Mouse (Mus musculus): ENCODE results near the gene Cacnb4.

The Cacnb4 gene

GRCm38 (mm10) chr2:52647255-52647998 lies 29.2 kb downstream of the Cacnb4 start:
- peak; percentile 53 to 73 for DNase-seq

- DNase-seq, result no peak
Observed at GRCm38 (mm10) chr2:52643657-52644056, 33.0 kb downstream of the Cacnb4 start.

- no peak for DNase-seq
Observed at GRCm38 (mm10) chr2:52639530-52639875, 37.1 kb downstream of the Cacnb4 start.

DNA sequence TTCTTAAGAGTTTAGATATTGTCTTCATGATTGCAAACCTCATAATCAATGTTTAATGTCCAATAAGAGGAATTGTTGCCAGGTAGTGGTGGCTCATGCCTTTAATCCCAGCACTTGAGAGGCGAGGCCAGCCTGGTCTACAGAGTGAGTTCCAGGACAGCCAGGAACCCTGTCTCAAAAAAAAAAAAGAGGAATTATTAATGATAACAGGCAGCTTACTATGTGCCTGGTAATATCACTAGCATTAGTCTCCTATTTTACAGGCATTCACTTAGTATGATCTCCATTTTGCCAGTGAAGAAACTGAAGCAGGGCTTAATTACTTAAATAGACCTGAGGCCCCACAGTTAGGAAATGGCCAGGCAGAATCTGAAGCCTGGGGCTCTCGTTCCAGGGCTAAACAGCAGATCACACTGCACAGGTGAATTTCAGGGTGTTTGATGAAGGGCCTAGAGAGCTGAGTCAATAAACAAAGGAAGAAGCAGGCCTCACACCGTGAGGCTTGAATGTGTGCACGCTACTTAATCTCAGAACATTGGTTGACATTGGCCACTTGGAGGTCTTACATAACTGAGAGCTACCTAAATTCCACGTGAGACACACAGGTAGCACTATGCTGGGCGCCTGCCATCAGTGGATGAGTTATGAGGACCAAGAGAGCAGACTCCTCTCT lies 37.6 kb downstream of the Cacnb4 start:
- no peak for DNase-seq

GRCm38 (mm10) chr2:52638226-52638625 lies 38.4 kb downstream of the Cacnb4 start:
- no peak for DNase-seq

- no peak for DNase-seq
Observed at GRCm38 (mm10) chr2:52636051-52636450, 40.6 kb downstream of the Cacnb4 start.

DNA sequence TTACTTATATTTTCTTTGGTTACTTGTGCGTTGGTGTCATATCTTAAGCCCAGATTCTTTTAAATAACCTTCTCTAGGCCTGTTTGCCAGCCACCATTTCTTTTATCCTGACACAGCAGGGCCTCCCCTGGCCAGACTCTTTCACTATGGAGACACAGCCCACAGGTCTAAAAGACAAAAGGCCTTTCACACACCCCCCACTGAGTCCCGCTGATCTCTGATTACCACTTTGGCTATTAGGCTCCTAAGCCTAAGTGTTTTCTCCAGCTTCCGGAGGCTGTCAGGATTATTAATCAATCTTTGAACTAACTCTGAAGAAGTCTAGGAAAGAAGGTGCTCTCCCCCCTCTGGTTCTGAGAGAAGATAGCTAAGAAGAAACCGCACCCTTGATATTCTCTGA lies 41.3 kb downstream of the Cacnb4 start:
- no peak for DNase-seq

DNA sequence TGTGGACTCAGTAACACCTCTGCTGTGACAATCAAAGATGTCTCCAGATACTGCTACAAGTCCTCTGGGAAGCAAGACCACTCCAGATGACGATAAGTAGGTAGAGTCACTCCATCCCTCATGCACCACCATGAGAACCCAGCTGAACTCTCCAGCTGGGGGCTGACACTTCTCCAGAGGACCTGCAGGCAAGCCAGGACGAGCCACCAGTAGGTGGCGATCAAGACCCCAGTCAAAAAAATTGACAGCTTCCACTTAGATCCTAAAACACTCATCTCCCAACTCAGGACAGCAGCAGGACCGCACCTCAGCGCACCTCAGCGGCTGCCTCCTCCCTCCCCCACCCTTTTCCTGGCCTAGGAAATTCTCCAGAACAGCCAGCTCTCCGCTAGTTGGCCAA lies 43.8 kb downstream of the Cacnb4 start:
- DNase-seq, result peak; percentile 89 to 92

DNA sequence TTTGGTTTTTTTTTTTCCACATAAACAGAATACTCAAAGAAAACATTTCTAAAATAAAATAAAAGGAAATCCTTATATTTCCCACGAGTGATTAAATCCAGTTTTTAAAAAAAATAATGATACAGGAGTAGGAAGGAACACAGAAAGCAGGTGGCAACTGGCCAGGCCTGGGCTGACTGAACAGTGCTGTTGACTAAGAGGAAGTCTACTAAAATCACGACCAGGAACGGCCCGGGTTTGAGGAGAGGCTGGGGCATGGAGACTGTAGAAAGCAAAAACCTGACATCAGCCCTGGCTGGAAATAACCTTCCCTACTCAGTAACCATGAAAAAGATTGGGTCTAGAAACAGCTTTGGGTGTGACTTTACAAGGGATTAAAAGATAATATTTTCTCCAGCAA lies 48.4 kb downstream of the Cacnb4 start:
- peak; percentile 61 to 63 for DNase-seq

DNA sequence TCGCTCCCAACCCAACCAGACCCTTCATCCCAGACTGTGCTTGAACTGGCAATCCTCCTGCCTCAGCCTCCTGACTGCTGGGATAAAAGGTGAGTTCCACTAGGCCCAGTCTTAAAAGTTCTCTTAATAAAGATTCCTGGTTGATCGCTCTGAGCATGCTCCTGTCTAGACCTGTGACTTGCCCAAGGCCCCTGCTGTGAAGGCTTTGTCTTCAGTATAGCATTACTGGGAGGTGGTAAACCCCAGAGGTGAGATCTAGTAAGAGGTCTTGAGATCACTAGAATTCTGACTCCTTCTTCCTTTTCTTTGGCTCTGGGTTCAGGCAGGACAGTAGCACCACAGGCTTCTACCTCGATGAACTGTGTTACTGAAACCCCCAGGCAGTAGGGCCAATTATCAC lies 50.4 kb downstream of the Cacnb4 start:
- no peak for DNase-seq

DNA sequence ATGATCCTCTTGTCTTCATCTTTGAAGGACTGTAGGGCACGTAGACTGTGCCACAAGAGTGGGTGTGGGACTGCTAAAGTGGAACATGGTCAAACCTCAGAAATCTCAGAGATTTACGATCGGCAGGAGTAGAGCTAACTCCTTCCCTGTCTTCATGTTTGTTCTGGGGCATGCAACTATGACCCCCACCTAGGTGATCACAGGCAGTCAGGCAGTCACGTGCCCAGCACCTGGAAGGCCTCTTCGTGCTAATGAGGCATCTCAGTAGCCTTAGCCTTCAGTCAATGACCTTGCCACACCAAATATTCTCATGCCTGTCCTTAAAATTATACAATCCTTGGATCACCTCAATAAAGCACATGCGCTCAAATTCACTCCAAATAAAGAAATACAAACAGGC lies 50.9 kb downstream of the Cacnb4 start:
- no peak for DNase-seq

- peak in 1 of 2 experiments; percentile 25 for DNase-seq
Observed at GRCm38 (mm10) chr2:52623921-52624404, 52.7 kb downstream of the Cacnb4 start.

DNA sequence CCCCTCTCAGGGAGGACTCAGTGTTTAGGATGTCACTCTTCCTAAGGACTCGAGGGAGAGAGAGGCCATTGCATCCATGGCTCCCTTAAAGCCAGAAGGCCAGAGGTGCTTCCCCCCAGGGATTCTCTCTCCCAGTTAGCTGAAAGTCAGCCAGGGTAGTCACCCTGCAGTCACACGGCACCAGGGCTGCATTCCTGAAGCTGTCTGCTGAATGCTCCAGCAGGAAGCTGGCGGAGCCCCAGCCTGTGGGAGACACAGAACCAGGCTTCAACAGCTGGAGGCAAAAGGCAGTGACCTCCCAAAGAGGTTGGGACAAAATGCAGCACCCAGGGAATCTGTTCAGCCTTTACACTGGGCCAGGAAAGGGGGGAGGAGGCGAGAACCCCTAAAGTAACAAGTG lies 53.2 kb downstream of the Cacnb4 start:
- DNase-seq, result peak in 1 of 2 experiments; percentile 45

DNA sequence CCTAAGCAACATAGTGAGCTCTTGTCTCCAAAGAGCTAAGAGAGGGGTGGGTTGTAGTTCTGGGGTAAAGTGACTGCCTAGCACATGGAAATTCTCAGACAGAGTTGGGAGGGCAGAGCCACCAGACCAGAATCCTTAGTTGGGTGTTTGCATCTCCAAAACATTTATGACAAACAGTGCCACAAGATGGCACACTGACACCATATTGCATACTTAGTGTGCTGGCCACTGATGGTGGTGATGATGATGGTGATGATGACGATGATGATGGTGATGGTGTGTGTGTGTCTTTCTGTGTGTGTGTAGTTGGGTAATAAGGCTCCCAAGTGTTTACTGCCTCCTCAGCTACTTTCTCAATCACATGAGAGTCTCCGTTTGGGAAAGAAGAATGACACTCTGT lies 54.0 kb downstream of the Cacnb4 start:
- DNase-seq, result peak; percentile 37 to 46

DNA sequence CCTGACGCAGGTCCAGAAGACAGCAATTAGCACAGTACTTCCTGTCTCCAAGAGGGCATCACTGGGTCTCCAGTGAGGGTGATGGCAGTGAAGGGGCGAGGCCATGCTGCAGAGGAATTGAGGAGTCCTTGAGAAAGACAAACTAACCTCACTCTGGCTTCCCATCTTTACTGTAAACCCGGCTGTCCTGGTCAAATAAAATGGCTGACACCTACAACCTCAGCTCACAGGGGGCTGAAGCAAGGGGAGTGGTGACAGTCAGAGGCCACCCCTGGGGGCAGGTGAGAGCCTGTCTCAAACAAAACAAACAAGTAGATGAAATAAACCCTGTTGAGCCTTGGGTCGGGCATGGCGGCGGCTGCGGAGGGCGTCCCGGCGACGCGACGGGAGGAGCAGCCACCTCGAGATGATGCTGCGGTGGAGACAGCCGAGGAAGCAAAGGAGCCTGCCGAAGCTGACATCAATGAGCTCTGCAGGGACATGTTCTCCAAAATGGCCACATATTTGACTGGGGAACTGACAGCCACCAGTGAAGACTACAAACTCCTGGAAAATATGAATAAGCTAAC lies 57.1 kb downstream of the Cacnb4 start:
- no peak for DNase-seq

DNA sequence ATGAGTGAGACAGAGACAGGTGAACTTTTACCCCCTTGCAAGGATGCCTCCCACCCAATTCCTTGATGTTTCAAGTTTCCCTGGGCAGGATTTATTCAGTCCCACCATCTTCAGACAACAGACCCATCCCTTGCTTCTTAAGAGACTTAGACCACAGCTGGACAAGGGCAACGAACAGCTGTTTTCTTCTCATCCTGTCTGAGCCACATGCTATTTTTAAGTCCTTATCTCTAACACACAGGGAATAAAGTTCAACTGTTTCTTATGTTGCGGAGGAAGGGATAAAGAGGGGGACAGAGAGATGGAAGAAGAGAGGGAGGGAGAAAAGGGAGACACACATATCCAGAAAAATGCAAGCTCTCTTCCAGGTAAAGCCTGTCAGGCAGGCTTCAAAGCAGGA lies 57.8 kb downstream of the Cacnb4 start:
- no peak for DNase-seq

DNA sequence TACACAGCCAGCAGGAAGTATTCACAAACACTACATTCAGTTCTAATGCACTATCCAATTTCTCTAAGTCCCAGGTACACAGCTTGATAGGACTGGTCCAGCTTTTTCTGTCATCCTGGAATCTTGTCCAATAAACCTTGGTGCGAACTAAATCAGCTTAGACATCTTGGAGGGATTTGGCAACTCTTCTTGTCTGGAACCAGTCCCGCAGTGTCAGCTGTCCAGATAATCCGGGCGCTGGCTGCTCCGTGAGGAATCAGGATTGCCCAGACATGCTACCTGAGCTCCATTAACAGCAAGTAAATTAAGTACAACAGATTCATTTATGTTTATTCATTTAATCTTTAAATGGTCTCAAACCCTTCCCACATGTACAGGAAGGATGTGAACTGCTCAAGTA lies 61.2 kb downstream of the Cacnb4 start:
- DNase-seq, result peak; percentile 96 to 97

DNA sequence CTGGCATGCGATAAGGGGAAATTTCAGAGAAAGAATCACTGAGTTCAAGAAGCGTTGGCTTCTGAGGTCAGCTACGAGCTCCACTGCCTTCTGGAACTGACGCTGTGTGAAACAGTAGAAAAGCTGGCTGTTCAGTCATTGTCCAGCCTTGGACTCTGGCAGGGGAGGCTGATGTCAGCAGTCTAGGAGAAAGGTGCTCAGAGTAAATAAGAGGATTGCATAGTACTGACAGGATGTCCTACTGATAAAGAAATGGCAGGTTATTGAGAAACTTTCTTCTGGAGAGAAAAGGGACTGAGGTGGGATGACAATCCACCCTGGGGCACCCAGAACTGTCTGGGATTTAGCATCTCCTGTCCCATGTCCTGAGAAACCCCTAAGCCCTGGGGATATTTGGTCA lies 62.7 kb downstream of the Cacnb4 start:
- DNase-seq, result no peak

GRCm38 (mm10) chr2:52609486-52609885 lies 67.1 kb downstream of the Cacnb4 start:
- no peak for DNase-seq

DNA sequence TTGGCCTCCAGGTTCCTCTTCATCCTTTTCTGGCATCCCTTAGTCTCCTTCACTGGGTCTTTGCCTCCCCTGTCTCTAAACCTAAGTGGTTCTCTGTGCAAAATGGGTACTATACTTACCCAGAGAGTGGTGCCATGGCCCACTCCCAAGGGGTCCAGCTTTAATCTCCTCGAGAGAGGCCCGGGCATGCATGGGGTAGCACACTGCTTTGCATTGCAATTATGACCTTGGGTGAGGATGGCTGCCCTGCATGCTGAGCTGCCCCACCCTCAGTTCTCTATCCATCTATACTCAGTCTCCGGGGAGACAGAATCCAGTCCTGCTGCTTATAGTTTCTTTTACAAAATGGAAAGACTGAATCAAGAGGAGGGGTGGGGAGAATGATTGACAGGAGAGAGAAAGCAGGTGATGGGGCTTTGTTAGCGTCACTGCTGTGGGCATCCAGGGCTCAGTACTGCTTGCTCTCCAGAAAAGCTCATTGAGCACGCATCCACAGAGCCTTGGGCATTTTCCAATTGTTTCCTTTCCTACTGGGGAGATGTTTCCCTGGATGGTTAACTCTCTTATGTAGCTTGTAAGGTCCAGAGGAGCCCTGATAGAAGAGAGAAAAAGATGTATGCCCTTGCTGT lies 68.7 kb downstream of the Cacnb4 start:
- no peak for DNase-seq

DNA sequence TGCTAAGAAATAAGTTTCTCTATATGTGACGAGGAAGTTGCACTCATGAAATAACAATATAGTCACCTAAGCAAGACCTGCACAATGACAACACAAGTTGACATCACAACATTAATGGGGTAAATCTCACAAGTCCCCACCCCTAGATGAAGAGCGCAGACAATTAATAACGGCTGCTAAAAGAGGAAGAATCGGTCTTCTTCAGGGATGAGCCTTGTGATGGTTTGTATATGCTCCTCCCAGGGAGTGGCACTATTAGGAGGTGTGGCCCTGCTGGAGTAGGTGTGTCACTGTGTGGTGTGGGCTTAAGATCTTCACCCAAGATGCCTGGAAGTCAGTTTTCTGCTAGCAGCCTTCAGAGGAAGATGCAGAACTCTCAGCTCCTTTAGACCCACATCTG lies 70.3 kb downstream of the Cacnb4 start:
- no peak for DNase-seq

DNA sequence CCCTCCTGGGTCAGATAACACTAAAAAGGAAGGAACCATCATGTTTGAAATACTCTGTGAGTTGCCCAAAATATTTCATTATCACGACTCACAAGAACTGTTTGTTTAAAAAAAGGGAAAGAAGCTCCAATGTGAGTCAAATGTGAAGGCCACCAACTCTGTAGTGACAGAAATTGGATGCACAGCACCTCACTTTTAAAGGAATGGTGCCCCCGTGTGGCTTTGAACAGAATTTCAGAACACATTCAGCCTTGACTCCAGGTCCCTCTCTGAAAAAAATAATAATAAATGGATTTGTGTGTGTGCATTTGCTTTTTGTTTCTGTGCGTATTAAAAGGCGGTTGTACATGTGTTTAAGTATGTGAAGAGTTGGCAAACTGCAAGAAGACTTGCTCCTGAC lies 71.3 kb downstream of the Cacnb4 start:
- DNase-seq, result peak; percentile 85 to 89

GRCm38 (mm10) chr2:52604651-52605020 lies 72.0 kb downstream of the Cacnb4 start:
- DNase-seq, result no peak
